Mouse (Mus musculus) liver, adult 2 months (tissue): ENCODE measurements around the gene Snai1.

Experiments used
- CTCF ChIP-seq: fragments of 200-500 bp; IDR thresholded peaks from 2 replicates; pipeline ENCODE4 v1.5.1; 2011; ENCODE audit warnings: low read depth, low read length, control low read depth
- POLR2A ChIP-seq: fragments of 200-500 bp; IDR thresholded peaks from 2 replicates; pipeline ENCODE4 v1.6.1; 2011; ENCODE audit warnings: low read length, control low read depth; ENCODE audit not compliant: insufficient read depth; ENCODE audit errors: extremely low read depth

- TF ChIP-seq POLR2A: no peak
- TF ChIP-seq CTCF: no peak
Observed at GRCm38 (mm10) chr2:167547444-167547843, 9.4 kb downstream of the Snai1 start.
